Mouse (Mus musculus) embryo, embryonic 11.5 days (tissue): ENCODE results near the gene Slc22a20.

Experiments
- DNase-seq: peaks from one replicate; pipeline ENCODE4 v3.0.0-alpha.2; 2012; ENCODE audit warnings: low read depth, low spot score

Slc22a20 gene

DNA sequence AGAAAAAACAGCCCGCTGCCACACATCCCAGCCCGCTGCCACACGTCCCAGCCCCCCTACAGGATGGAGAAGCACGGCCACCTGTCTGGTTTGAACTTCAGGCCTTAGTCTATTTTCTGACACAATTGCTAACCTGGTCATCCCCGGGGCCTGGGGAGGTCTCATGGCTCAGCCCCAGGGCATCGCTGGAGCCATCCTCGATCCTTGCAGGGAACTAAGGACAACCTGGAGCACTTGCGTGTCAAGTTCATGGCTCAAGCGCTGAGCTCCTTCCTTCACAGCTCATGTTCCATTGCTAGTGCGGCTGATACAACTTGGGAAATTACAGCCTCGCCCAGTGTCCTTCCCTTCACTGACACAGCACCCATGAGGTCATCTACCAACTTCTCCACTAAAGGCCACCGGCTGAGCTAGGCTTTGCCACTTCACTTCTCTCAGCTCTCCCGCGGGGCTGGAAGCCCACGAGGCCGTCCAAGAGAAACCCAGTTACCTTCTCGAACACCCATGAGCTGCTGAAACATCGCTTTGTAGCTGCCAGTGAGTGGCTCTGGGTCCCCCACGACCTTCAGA is 32.7 kb downstream of the Slc22a20 start:
- DNase-seq = no peak

DNA sequence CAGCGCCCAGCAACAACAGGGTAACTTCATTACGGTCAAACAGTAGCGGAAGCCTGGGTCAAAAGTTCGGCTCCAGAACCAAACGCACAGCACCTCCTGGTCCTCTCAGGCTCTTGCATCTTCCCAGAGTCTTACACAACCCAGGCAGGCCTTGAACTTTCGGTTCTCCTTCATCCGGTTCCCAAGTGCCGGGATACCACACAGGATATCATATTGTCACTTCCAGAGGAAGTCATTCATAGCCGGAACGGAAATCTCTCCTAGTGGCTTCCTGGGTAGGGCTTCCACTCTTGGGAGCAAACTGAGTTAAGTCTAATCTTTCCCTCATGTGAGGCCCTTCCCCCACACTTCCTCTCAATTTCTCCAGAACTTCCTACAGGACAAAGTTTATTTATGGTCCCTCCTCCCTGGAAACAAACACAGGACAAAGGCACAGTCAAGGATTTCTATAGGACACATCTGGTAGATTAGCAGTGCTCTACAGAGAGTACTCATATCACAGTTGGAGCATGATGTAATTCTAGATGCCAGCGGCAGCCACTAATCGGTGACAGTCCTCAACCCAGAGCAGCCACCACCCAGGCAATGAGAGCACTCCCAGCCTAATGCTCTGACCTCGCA is 33.8 kb downstream of the Slc22a20 start:
- no peak for DNase-seq

GRCm38 (mm10) chr19:5951631-5952030 is 34.3 kb downstream of the Slc22a20 start:
- no peak for DNase-seq

- no peak for DNase-seq
These were observed 35.7 kb downstream of the Slc22a20 start for GRCm38 (mm10) chr19:5950218-5950617.

GRCm38 (mm10) chr19:5945891-5946290 is 40.1 kb downstream of the Slc22a20 start:
- no peak for DNase-seq

DNA sequence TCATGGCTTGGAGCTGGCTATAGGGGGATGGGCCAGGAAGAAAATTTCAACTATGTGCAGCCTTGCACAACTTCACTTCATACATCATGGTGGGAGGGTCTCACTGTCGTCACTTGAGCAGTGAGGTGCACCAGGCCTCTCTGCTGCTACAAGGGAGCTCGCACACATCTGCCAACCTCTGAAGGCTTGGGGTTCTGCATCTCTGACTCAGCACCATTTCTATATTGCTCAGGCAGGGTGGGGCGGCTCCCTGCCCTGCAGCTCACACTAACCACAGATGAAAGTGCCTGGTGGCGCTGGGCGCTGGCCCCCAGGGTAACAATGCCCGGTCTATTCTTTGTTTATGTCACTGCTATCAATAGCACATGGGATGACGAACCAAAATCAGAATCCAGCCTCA is 40.9 kb downstream of the Slc22a20 start:
- no peak for DNase-seq

GRCm38 (mm10) chr19:5944145-5944544 is 41.8 kb downstream of the Slc22a20 start:
- no peak for DNase-seq

- DNase-seq = no peak
These were observed 42.5 kb downstream of the Slc22a20 start for GRCm38 (mm10) chr19:5943404-5943803.

DNA sequence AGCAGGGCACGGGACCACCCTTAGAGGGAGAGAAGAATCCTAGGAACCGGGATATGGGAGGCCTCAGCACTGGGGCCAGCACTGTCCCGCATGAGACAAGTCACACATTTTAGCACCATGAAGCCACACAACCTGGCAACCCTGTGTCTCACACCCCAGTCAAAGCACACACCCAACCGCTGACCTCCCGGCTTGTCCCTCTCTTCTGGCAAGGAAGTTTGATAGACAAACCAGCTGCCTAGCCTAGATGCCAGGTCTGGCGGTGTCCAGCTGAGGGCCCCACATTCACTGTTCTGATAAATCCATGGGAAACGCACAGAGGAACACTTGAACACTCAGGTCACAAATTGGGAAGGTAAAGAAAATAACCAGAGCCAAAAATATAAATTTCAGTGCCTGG is 43.4 kb downstream of the Slc22a20 start:
- no peak for DNase-seq

GRCm38 (mm10) chr19:5940656-5941055 is 45.3 kb downstream of the Slc22a20 start:
- no peak for DNase-seq

- no peak for DNase-seq
These were observed 45.8 kb downstream of the Slc22a20 start for GRCm38 (mm10) chr19:5940173-5940572.

- DNase-seq = no peak
These were observed 46.2 kb downstream of the Slc22a20 start for GRCm38 (mm10) chr19:5939715-5940114.

DNA sequence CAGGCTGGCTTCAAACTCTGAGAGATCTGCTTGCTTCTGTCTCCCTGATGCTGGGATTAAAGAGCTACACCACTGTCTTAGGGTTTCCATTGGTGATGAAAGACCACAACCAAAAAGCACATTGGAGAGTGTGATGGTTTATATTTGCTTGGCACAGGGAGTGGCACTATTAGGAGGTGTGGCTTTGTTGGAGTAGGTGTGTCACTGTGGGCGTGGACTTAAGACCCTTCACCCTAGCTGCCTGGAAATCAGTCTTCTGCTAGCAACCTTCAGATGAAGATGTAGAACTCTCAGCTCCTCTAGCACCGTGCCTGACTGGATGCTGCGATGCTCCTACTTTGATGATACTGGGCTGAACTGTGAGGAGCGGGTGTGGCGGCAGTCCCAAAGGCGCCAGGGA is 47.4 kb downstream of the Slc22a20 start:
- DNase-seq = no peak

- DNase-seq = no peak
These were observed 48.0 kb downstream of the Slc22a20 start for GRCm38 (mm10) chr19:5937836-5938406.

DNA sequence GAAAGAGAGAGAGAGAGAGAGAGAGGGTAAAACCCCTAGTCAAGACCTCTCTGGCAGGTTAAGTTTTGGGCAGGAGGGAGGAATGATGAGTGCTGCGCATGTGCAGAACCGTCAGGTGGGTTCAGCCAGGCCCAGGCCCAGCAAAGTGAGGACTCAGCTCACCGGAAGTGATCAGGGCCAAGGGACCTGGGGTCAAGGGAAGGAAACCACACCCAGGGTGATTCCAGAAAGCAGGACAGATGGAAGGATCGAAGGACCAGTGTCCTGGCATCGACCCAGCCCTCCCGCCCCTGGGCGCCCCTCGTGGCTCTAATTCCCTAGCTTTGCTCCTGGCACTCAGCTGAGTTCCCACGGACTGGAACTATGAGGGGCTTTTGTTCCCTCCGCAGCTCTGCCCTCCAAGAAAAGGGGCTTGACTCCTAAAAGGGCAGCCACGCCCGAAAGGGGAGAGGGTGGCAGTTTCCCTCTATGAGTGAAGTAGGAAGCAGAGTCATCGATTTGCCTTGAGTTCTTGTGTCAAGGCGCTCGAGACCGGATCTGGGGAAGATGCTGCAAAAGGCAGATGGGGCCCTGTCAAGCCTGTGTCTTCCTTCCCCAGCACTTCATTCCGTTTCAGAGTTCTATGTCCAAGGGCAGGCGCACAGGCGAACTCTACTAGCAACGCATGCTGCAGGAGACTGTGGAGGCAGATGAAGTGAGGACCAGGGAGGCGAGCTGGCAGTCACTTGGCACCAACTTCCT is 48.7 kb downstream of the Slc22a20 start:
- no peak for DNase-seq

GRCm38 (mm10) chr19:5935691-5936090 is 50.3 kb downstream of the Slc22a20 start:
- no peak for DNase-seq

GRCm38 (mm10) chr19:5935266-5935665 is 50.7 kb downstream of the Slc22a20 start:
- DNase-seq = no peak

- no peak for DNase-seq
These were observed 56.0 kb downstream of the Slc22a20 start for GRCm38 (mm10) chr19:5929634-5930596.

DNA sequence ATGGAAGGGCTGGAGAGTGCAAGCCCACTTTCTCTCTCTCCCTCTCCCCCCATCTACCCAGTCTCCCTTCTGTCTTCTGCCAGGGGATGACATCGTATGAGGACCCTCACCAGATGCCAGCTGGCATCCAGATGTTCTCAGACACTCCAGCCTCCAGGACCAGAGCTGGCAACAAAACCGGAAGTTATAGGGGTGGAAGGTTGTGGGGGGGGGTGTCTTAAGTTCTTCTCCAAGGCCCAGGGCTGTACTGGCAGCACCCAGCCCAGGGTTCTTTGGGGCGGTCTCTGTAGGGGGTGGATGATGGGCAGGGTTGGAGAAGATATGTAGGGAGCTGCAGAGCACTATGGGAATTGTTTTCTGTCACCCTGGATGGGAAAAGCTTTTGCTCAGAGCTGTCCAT is 57.4 kb downstream of the Slc22a20 start:
- no peak for DNase-seq

DNA sequence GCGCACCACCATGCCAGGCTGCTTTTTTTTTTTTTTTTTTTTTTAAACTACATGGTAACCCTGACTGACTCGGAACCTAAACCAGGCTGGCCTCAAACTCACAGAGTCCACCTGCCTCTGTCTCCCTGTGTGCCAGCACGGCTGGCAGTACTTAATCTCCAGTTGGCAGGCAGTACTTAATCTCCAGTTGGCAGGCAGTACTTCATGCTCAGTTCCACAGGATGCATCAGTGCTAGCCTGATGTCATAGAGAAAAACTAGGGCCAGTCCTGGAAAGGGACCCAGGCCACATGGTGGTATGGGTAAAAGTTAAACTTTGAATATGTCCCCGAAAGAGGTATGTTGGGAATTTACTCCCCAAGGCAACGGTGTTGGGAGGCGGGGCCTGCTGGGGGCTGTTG is 57.8 kb downstream of the Slc22a20 start:
- DNase-seq = no peak

- DNase-seq = no peak
These were observed 58.4 kb downstream of the Slc22a20 start for GRCm38 (mm10) chr19:5927532-5927931.

DNA sequence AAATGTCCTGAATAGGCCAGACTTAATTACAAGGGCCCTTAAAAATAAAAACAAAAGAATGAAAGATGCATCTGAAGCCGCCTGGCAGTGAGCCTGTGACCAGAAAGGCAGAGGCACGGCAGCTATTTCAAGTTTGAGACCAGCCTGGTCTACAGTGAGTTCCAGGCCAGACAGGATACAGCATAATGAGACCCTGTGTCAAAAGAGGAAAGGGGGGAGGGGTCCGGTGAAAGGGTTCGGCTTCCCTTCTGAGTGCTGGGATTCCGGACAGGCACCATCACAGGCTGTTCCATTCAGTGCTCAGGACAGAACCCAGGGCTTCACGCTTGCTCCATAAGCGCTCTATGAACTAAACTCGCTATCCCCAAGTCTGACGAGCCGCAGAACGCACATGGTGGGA is 58.9 kb downstream of the Slc22a20 start:
- no peak for DNase-seq
